Mouse (Mus musculus): ENCODE data around the gene Babam2.

- TF ChIP-seq CTCF (IDR thresholded peaks at IDR 0.05; ENCODE audit: low read depth) (no peak), EP300 (IDR thresholded peaks at IDR 0.05; ENCODE audit: low read depth) (no peak)
These were observed 341.5 kb downstream of the Babam2 start for GRCm38 (mm10) chr5:32038994-32039393.

Measured in liver, postnatal 0 days (tissue).